13 mouse cellular contexts compared by ENCODE assay signal in the genomic region with DNA sequence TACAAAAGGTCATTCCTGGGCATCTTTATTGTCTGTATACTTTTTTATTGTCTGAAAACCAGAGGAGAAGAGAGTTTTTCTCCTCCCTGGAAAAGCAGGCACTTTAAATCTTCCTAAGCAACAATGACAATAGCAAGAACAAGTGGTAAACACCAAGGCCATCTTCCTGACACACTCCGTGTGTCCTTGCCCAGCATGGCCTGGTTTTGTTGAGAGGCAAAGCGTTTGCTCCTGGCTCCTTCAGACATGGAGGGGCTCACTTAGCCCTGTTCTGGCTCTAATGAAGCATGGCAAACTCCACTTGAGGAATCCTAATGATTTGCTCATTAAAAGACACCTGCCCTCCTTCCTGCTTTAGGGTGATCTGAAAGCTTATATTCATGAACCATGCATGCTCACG.
A peak's percentile ranks its signal among the peaks of the same experiment; 100 is the strongest.
DNase-seq lines count a peak whose midpoint lies in the region.
"Had no signal": no experiment of that assay in that cellular context is flagged by ENCODE, and none has a peak within 500 bp of the region (broad histone marks: within the 10 kb centered on the region; RNA-seq: fewer than 3 reads in every experiment).

No protein-coding gene starts in this region.

- DNase-seq in adrenal gland, adult 2 months: peak; percentile 35
- no peak for DNase-seq in adrenal gland, postnatal 14 days
- DNase-seq in heart, adult 11 months: peak; percentile 61
- no peak for DNase-seq in heart, postnatal 4 days
- DNase-seq in retina, postnatal 1 day: peak; percentile 10
- no peak for DNase-seq in retina, embryonic 14.5 days (ENCODE audit: low spot score)
- DNase-seq: cerebellum, adult 11 months; cerebellum, adult 18-20 months; cerebellum, adult 8-10 months; cerebellum, adult 9-11 months; cerebellum, postnatal 14 days; cerebellum, postnatal 36 days; embryo, embryonic 11 days had no signal

Comparison
In these comparisons a context has a peak if more than half of its experiments do, and no peak if none do; other contexts are left out.
1. DNase-seq: peak in adrenal gland, adult 2 months (single experiment), heart, adult 11 months (single experiment) and retina, postnatal 1 day (single experiment); none in adrenal gland, postnatal 14 days (single experiment), heart, postnatal 4 days (single experiment) and retina, embryonic 14.5 days (single experiment).